Mouse (Mus musculus): ENCODE results near the gene Fbxo10.
"Not testable (repeated sequence)": the region's sequence is repeated elsewhere in the genome, so short reads cannot be mapped to it uniquely, and the experiment has no call there.

Gene Fbxo10

DNA sequence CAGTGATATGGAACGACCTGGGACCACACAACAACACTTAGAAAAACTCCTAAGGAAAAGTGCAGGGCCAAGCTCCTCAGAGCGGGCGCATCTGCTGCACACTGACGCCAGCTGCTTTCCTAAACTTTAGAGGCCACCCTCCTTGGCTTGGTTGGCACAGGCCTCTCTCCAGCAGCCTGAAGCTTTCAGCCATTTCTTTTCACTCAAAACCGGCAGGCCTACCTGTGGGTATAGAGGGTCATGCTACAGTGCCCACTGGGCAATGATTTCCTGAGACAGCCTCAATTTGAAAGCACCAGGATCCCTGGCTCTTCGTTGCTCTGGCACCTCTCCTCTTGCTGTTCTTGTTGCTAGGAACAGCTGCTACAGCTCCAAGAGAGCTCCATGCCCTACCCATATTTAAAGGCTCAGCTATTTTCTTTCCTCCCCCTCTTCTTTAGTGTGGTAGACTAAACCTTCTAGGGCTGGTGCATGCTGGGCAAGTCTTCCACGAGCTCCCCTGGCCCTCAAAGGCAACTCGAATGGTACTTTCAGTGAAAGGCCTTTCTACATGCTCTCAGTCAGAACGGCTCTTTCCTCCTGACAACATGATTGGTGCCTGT, 37.0 kb downstream of the Fbxo10 start:
- DNase-seq (ENCODE audit: low read depth, low spot score): no peak

DNA sequence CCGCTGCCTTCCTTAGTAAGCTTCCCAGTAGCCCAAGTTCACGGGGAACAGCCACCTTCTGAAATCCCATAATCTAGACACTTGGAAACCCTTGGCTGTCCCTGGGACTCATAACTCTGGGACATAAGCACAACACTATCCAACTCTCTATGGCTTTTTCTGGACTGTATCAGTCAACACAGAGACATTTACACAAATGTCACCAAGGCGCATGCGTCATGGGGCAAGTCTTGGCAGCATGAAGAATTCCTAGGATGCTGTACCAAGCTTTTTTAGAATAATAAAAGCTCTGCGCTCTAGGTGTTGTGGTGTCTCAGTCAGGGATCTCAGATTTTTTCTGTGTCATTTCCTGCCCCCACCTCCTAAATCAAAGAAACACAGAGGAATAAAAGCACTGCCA, 37.7 kb downstream of the Fbxo10 start:
- DNase-seq (ENCODE audit: low read depth, low spot score): no peak

DNA sequence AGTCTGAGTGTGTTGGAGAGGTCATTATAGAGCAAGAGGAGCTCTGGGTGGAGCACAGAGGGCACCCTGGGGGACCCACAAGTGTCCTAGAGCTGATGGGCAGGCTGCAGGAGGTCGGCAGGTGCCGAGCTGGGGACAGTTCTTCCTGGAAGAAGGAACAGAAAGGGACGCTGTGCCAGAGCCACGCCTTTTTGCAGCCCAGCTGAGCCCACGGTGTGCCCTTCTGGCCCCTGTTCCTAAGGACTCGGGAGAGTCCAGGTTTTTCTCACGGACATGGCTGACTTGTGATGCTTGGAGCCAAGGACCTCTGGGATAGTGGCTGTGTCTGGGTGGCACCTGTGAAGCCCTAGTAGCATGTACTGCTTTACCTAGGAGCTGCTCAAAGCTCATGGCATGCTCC, 43.6 kb downstream of the Fbxo10 start:
- DNase-seq (ENCODE audit: low read depth, low spot score): no peak

DNA sequence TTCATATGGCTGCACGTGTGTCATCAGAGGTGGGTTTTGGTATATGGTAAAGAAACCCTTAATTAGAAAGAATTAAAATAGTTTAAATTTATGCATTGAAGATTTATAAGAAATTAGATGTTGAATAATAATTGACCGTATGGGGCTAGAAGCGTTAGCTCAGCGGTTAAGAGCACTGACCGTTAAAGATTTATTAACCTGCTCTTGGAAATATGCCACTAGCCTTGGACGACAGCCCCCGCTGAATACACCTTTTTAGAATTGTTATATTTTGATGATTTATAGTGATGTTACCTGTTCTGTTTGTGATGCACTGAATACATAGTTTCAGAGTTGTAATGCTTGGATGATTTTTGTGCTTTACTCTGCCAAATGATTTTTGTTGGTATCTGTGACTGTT, 44.9 kb downstream of the Fbxo10 start:
- not testable (repeated sequence) for DNase-seq (ENCODE audit: low read depth, low spot score)

DNA sequence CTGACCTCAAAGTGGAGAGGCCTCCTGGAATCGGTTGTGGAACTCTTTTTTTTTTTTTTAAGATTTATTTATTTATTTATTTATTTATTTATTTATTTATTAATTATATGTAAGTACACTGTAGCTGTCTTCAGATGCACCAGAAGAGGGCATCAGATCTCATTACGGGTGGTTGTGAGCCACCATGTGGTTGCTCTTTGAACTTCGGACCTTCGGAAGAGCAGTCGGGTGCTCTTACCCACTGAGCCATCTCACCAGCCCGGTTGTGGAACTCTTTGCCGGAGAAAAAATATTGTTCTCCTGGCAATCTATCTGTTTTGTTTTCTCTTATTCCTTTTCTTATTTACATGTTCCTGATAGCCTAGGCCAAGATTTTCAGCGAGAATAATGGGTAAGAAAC, 45.5 kb downstream of the Fbxo10 start:
- peak; percentile 31 for DNase-seq (ENCODE audit: low read depth, low spot score)

DNA sequence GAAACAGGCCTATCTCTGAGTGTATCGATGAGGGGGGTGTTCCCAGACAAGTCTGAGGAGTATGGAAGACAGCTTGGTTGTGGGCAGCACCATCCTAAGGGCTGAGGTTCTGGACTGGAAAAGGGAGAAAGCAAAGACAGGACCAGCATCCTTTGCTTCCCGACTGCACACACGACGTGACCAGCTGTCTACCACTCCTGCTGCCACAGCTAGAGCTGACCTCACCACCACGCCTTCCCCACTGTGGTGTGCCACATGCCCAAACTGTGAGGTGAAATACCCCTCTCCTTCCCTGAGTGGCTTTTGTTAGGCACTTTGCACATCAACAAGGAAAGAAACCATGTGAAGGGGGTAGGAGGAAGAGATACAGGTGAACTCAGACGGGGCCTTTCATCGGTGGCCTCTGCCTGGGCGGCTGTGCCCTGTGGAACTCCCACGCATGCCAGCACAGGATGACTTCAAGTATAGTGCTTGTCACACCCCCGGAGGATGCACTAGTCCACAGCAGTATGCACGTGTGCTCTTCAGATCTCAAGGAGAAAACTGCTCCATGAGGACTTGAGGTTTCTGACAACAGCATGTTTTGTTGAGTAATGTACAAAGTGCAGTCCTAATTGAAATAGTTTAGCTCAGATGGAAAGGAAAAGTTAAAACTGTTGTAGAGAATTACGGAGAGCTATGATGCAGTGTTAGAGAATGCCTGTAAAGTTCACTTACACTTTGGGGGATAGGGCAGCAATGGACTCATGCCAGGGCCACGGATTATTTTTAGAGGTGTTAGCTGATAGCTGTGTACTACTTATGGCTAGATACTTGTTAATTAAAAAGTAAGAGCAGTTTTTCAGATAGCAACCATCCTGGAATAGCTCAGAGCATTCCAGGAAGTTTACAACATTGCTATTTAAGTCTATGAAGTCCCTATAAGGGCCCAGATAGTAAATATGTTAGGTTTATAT, 46.7 kb downstream of the Fbxo10 start:
- no peak for DNase-seq (ENCODE audit: low read depth, low spot score)

DNA sequence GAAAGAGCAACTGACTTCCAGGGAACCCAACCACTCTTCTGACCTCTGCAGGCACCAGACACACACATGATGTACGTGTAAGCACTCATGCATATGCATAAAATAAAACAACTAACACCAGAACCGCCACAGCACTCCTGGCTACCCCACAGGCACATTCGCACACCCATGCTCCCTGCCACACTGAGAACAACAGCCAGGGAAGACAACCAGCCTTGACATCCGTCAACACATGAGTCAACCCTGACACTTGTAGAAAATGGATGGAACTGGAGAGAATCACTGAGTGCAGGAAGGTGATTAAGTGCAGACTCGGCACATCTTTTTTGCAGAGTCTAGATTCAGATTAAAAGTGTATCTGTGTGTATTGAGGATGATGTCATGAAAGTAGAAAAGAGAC, 47.8 kb downstream of the Fbxo10 start:
- no peak for DNase-seq (ENCODE audit: low read depth, low spot score)

DNA sequence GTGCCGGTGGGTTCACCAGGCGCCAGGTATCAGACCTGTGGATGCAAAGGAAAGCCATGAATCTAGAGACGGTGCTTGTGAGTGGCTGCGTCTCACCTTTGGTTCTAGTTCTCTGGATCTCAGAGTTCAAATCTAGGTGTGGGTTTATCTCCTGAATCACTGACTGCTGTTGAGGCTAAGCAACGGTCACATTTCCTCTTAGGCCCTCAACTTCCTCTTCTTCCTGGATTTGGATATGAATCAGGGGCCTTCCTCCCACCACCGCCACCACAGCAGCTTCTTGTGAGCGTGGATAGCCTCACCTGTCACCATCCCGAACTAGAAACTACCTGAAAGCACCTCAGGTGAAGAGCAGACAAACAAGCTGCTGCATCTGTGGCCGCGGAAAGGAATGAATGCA, 48.4 kb downstream of the Fbxo10 start:
- DNase-seq (ENCODE audit: low read depth, low spot score): no peak

DNA sequence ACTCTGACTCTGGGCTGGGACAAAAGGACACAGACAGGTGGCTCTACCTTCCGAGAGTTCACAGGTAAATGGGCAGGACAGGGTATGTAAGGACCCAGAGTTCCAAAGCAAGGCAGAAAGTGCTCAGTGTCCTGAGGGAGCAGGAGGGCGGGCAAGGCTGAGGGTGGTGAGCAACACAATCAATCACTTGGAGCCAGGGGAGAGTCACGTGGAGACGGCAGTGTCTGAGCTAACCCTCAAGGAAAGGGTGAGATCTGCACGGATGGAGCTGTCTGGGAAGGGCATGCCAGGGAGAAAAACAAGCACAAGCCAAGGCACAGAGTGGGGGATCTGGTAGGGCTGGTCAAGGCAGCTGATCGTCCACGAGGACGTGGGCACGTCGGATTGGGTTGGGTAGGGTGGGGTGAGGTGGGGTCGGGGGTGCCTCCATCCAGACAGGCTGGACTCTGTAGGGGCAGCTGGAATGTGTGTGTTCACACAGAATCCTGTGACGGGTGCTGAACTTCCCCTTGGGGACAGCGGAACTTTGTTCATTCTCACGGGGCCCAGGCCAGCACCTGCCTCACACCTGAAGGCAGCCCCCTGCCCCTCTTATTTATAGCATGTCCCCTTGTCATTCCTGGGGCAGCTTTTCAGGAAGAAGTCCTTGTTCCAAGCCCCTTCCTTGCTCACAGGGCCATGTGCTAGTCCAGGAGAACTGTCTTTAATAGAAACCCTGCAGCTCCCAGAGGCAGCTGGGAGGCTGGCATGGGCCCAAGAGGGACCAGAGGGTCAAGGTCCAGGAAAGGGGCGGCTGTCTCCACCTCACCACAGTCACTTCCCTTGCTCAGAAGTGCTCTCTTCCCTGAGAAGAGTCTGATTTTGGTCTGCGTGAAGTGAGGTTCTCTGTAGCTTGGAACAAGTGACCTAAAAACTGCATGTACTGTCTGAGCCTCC, 49.4 kb downstream of the Fbxo10 start:
- DNase-seq (ENCODE audit: low read depth, low spot score): no peak

DNA sequence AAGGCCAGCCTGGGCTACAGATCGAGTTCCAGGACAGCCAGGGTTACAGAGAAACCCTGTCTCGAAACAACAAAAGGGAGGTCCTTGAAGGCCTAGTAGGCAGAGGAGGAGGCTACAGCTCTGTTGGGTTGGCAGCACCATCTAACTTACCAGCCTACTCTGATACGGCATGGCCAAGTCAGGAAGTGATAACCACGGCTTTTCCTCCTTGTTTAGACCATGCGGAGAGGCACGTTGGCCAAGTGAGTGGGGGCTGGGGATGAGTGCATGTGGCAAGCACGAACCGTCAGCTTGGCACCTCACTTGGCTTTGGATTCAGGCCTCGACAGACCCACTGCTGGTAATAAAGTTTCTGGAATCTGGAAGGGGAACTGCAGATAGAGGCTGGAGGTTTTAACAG, 51.8 kb downstream of the Fbxo10 start:
- no peak for DNase-seq (ENCODE audit: low read depth, low spot score)

DNA sequence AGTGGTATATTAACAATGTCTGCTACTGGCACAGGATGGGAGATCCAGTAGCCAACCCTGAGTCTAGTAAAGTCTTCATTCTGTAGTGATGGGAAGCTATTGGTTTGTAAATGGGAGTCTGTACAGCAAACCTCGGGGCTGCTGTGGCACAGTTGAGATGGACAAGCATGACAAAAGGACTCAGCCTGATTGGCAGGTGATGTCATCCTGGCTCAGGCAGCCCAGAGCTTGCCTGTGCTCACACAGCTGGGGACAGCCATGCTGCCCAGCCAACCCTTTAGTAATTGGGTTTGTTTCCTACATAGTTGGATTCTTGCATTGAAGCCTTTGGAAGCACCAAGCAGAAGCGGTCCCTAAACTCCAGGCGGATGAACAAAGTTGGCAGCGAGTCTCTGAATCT, 57.9 kb downstream of the Fbxo10 start:
- no peak for DNase-seq (ENCODE audit: low read depth, low spot score)

DNA sequence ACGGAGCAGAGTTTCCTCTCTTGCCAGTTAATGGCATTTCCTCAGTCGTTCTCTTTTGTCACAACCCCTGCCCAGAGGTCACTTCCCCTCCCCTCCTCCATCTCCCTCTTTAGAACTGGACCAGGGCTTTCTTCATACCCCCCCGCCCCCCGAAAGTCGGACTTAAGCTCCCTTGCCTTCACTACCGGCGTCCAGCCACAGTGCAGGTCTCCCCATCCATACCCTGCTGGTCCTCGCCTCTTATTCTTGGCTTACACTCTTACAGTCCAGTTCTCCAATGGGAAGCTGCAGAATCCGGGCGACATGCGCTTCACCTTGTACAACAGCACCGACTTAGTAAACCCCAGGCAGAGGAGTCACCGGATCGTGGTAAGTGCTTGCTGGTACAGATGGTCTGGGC, 65.4 kb downstream of the Fbxo10 start:
- peak; percentile 15 for DNase-seq (ENCODE audit: low read depth, low spot score)

DNA sequence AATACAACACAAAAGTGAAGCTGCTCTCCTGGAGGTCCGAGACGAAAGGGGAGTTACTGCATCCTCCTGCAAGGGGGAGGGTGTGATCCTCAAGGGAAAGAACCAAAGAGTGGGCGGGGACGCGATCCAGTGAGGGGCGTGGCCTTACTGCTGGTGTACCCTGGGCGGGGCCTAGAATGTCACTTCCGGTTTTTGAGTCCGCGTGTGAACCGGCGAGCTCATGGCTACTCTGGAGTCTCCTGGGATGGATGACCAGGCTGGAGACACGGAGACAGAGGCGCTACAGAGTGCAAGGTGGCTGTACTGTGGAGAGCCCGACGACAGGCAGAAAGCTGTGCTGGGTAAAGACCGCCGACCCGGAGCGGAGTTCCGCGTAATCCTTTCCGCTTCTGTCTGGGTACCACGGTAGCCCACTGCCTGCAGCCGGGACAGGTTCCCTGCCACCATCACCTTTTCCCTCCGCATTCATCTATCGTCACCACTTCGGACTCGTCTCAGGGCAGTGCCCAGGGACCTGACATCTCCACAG, 65.9 kb downstream of the Fbxo10 start, which contains the start of gene Polr1e:
Polr1e (plus strand) TSS at position 132 of the 529 bp plus-strand sequence.
- DNase-seq (ENCODE audit: low read depth, low spot score): peak; percentile 92

DNA sequence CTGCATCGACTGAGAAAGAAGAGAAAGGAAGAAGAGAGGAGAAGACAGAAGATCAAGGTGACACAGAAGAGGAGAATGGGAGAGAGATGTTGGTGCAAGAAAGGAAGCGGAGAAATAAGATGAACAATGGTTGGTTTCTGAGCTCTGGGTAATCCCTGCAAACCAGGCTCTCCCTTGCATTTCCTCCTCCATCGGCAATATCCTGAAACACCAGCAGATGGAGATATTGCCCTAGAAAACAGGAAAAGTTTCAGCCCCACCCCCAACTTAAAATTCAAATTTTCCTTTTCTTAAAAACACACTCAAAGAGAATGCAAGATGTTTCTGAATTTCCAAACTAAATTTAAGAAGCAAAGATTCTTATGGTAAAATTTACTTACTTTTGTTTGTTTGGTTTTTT, 68.8 kb downstream of the Fbxo10 start:
- DNase-seq (ENCODE audit: low read depth, low spot score): peak; percentile 66

DNA sequence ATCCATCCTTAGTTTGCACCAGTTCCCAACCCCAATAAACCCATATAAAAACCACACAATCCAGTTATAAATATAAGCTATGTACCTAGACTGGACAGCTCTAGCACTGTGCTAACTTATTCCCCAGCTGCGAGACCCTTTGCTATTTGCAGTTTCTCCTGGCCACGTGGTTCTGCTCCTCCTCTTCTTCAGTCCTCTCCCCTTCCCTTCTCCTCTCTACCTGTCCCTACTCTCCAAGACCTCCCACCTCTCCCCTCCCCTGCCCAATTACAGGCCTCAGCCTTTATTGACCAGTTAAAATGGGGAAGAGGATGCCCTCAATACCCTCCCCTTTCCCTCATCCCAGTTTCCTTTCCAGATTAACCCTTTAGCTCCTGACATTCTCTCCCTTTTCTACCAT, 70.9 kb downstream of the Fbxo10 start:
- no peak for DNase-seq (ENCODE audit: low read depth, low spot score)

DNA sequence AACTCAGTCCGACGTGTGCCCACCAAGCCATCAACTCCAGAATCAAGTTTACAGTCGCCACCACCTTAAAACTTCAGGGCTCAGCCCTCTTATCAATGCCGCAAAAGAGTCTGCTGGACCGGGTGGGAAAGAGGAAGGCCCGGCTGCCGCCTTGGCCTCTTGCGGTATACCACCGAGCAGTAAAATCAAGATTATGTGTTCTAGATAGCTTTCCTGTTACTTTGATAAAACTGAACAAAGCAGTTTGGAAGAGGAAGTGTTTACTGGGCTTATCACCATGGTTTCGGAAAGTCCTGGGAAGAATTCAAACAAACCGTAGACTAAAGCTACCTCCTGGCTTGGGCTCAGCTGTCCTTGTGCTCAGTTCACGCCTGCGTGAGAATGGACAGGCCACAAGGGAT, 71.4 kb downstream of the Fbxo10 start:
- peak; percentile 72 for DNase-seq (ENCODE audit: low read depth, low spot score)

DNA sequence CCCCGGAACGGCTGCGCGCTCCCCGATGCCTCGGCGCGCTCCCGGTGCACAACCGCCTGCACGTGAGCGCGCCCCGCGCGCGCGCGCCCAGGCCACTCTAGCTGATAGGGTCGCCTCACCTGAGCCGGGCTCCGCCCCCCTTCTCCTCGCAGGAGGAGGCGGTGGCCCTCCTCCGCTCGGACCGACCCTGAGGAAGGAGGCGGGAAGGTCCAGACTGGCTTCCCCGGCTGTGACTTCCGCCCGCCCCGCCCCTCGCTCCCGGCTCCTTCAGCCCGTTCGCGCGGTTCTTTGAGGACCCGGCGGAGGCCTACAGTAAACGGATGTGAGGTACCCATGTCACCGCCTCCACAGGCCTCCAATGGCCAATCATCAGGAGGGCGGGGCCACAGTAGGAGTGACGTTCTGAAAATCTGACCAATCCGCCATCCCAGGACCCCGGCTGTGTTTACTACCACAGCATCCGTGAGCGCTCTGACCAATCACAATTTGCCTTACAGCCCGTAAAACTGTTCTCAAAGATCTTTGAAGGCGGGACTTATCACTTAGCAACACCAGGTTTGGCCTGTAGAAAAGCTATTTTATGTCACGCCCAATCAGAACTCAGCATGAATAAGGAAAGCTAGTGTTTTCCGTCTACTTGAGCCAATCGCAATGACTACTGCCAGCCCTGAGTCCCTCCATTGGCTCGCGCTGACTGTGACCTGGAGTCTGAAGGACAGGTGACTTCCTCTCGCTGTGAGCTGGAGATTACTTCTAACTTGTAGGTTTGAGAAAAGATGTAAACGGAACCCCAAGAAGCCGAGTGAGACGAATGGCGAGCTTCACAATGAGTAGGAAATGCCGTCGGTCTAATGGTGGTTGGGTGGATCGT, 72.1 kb downstream of the Fbxo10 start, which contains the start of gene Zbtb5:
Zbtb5 (minus strand) TSS at position 308 of the 871 bp plus-strand sequence.
- peak; percentile 100 for DNase-seq (ENCODE audit: low read depth, low spot score)

DNA sequence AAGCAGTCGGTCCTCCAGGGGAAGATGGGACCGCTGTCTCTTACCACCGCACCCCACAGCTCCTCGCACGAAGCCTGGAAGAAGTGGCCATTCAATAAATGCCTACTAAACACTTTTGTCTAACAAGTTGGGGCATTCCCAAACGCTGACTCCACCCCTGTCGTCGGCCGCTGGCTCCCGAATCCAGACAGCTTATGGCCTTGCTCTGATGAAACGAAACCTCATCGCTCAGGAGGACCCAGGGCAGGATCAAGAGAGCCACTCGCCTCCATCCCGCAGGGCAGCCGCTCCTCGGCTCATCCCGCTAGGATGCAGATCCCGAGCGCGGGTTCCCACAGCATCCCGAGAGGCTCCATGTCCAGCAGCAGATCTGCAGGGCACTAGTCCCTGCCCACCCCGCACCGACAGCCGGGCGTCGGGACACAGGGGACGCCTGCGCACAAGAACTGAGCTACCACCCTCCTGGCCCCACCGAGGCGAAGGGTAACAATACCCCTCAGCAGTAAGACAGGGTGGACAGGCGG, 72.8 kb downstream of the Fbxo10 start:
- DNase-seq (ENCODE audit: low read depth, low spot score): peak; percentile 75

DNA sequence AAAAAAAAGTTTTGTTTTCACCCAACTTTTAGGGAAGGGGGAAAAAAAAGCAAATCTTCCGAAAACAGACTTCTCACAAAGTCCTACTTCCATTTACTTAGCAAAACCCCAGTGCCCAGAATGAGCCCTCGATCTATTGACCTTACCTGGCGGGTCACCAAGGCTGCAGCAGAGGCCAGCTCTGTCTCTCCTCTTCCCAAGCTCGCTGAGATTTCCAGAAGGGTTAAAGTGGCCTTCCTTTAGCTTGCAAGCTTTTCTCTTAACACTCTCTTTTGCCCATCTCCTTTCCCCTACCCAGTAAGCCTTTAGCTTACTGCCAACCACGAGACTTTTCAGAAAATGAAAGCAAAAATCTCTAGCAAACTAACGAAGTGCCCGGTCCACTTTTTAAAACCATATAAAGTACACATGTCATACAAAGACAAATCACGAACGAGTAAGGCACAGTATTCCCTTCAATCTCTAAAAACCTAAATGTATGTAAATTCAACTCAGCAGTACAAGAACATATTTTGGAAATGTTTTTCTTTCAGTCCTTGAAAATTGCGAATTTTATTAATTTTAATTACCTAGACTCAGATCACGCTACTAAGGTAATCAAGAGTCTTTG, 73.5 kb downstream of the Fbxo10 start:
- DNase-seq (ENCODE audit: low read depth, low spot score): no peak

DNA sequence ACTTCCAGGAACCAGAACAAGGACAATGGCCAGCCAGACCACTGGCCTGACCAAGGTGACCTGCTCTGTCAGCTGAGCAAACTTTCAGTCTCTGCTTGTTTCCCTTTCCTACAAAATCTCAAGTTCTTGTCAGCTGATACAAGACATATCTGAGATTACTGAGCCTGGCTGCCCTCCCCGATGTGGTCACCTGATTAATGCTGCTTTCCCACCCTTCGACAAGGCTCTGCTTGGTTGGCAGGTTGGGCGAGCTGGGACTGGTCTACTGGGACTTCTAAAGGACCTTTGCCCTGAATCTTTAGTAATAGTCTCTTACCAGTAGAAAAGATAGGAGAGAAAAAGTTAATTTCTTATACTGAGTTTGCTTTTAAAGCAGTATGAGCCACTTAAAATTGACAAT, 79.0 kb downstream of the Fbxo10 start:
- DNase-seq (ENCODE audit: low read depth, low spot score): no peak

All from CD4-positive helper T cell, adult 2 months (primary cell).